Mouse (Mus musculus) heart, embryonic 15.5 days (tissue): ENCODE results near the gene Nap1l1. TPM values are rescaled to one million over a fixed set of nuclear protein-coding genes. Genes with fewer than 3 reads are reported as not detected.
A peak's percentile ranks its signal among the peaks of the same experiment; 100 is the strongest.
"Not testable (repeated sequence)": the region's sequence is repeated elsewhere in the genome, so short reads cannot be mapped to it uniquely, and the experiment has no call there.

ENCODE experiments used
- ATAC-seq: fragments of 200-750 bp; cut with Nextera tagmentation; replicated peaks from 2 replicates; pipeline ENCODE4 v1.8.0; 2017; ENCODE audit warnings: low read depth, moderate TSS enrichment; ENCODE audit not compliant: insufficient number of reproducible peaks, insufficient read depth, low FRiP score
- H3K27ac ChIP-seq: fragments of 300-500 bp; sonication (generic); 2 replicates; pipeline ENCODE4 v1.5.1; 2015; ENCODE audit warnings: mild to moderate bottlenecking, inconsistent platforms
- H3K27me3 ChIP-seq: fragments of 300-500 bp; sonication (generic); 2 replicates; pipeline ENCODE4 v1.6.1; 2015; ENCODE audit warnings: inconsistent platforms
- H3K36me3 ChIP-seq: fragments of 300-500 bp; sonication (generic); 2 replicates; pipeline ENCODE4 v1.6.1; 2015; ENCODE audit warnings: mild to moderate bottlenecking, inconsistent platforms
- H3K4me1 ChIP-seq: fragments of 300-500 bp; sonication (generic); replicated peaks from 2 replicates; pipeline ENCODE4 v1.6.1; 2015; ENCODE audit warnings: inconsistent platforms
- H3K4me2 ChIP-seq: fragments of 300-500 bp; sonication (generic); 2 replicates; pipeline ENCODE4 v1.6.1; 2015; ENCODE audit warnings: inconsistent platforms, mild to moderate bottlenecking, moderate library complexity
- H3K4me3 ChIP-seq: fragments of 300-500 bp; sonication (generic); 2 replicates; pipeline ENCODE4 v1.5.1; 2015; ENCODE audit warnings: mild to moderate bottlenecking, inconsistent platforms
- H3K9ac ChIP-seq: fragments of 300-500 bp; sonication (generic); 2 replicates; pipeline ENCODE4 v1.6.1; 2015; ENCODE audit warnings: mild to moderate bottlenecking, inconsistent platforms
- H3K9me3 ChIP-seq: fragments of 300-500 bp; sonication (generic); replicated peaks from 2 replicates; pipeline ENCODE4 v1.6.1; 2016; ENCODE audit warnings: inconsistent platforms
- whole genome bisulfite sequencing: fragments of 180-500 bp; shearing (Covaris S2); methylation state at CpG from one replicate; pipeline ENCODE4 v1.1.7; 2015; ENCODE audit warnings: mixed read lengths; 5-methylcytosine and 5-hydroxymethylcytosine counted together
- polyA plus RNA-seq: library from polyadenylated mRNA; unstranded; fragments of >200 nt; fragmentation: Nextera tagmentation; extraction: Ambion mirVana; gene quantifications from 2 replicates; pipeline ENCODE4 v1.2.1, GENCODE M21; 2015

Nap1l1 gene
- polyA plus RNA-seq, 1 experiment from 2014 or later = 110 TPM

GRCm38 (mm10) chr10:111484079-111484478 is 11.1 kb downstream of the Nap1l1 start:
- H3K27ac ChIP-seq = no peak overlapping the region
- 61% methylated on average over 5 of the region's 5 CpGs for WGBS
- ATAC-seq = no peak
- H3K4me1 ChIP-seq = 0 out of 2 replicates have a peak, but pooled peaks cover 9% of the 10 kb centered on the region
- H3K36me3 ChIP-seq = peaks cover 56% of the 10 kb centered on the region
- no peak overlapping the region for H3K4me2 ChIP-seq
- H3K27me3 ChIP-seq = no peaks in the 10 kb centered on the region
- no peaks in the 10 kb centered on the region for H3K9me3 ChIP-seq
- no peak overlapping the region for H3K4me3 ChIP-seq
- no peak overlapping the region for H3K9ac ChIP-seq

- ATAC-seq = no peak
- Histone ChIP-seq H3K27me3 (no peaks in the 10 kb centered on the region), H3K36me3 (peaks cover 67% of the 10 kb centered on the region), H3K4me3 (no peak overlapping the region), H3K9ac (no peak overlapping the region), H3K9me3 (no peaks in the 10 kb centered on the region), H3K4me2 (no peak overlapping the region), H3K4me1 (0 out of 2 replicates have a peak, but pooled peaks cover 6% of the 10 kb centered on the region), H3K27ac (no peak overlapping the region)
- WGBS = 80% methylated on average over 2 of the region's 2 CpGs
Observed at GRCm38 (mm10) chr10:111488793-111489192, 15.8 kb downstream of the Nap1l1 start.

GRCm38 (mm10) chr10:111490079-111490478 is 17.1 kb downstream of the Nap1l1 start:
- H3K9ac ChIP-seq, H3K4me2 ChIP-seq, H3K4me1 ChIP-seq, ATAC-seq, H3K4me3 ChIP-seq, H3K27ac ChIP-seq, H3K27me3 ChIP-seq, H3K9me3 ChIP-seq: not testable (repeated sequence)
- 82% methylated on average over 4 of the region's 4 CpGs for WGBS
- peaks cover 71% of the 10 kb centered on the region for H3K36me3 ChIP-seq

GRCm38 (mm10) chr10:111495888-111496287 is 22.9 kb downstream of the Nap1l1 start:
- Histone ChIP-seq H3K4me2 (no peak overlapping the region), H3K36me3 (peaks cover 51% of the 10 kb centered on the region), H3K27ac (no peak overlapping the region), H3K9me3 (no peaks in the 10 kb centered on the region), H3K27me3 (no peaks in the 10 kb centered on the region), H3K4me3 (no peak overlapping the region), H3K4me1 (no peaks in the 10 kb centered on the region), H3K9ac (no peak overlapping the region)
- WGBS = 84% methylated on average over 7 of the region's 7 CpGs
- ATAC-seq = no peak

GRCm38 (mm10) chr10:111499892-111500291 is 26.9 kb downstream of the Nap1l1 start:
- H3K27ac ChIP-seq = no peak overlapping the region
- no peaks in the 10 kb centered on the region for H3K27me3 ChIP-seq
- WGBS = 73% methylated on average over 6 of the region's 6 CpGs
- H3K36me3 ChIP-seq = peaks cover 21% of the 10 kb centered on the region
- H3K4me1 ChIP-seq = peaks cover 16% of the 10 kb centered on the region
- ATAC-seq = no peak
- no peak overlapping the region for H3K4me2 ChIP-seq
- H3K4me3 ChIP-seq = no peak overlapping the region
- H3K9ac ChIP-seq = no peak overlapping the region
- no peaks in the 10 kb centered on the region for H3K9me3 ChIP-seq

- no peak overlapping the region for H3K9ac ChIP-seq
Observed at GRCm38 (mm10) chr10:111503071-111503470, 30.0 kb downstream of the Nap1l1 start.

GRCm38 (mm10) chr10:111503716-111504115 is 30.7 kb downstream of the Nap1l1 start:
- Histone ChIP-seq H3K27ac (peak overlapping the region; percentile 12; the same call in 1 of the 2 replicates), H3K4me1 (peaks cover 28% of the 10 kb centered on the region), H3K4me2 (peak overlapping the region; percentile 27; the same call in 1 of the 2 replicates), H3K36me3 (no peaks in the 10 kb centered on the region), H3K4me3 (no peak overlapping the region), H3K27me3 (no peaks in the 10 kb centered on the region), H3K9me3 (no peaks in the 10 kb centered on the region), H3K9ac (no peak overlapping the region)
- no peak for ATAC-seq
- 16% methylated on average over 10 of the region's 10 CpGs for WGBS

More at GRCm38 (mm10) chr10:111503071-111503470, 30.0 kb downstream of the Nap1l1 start:
- Histone ChIP-seq H3K4me2 (no peak overlapping the region), H3K4me3 (no peak overlapping the region), H3K4me1 (peaks cover 27% of the 10 kb centered on the region), H3K36me3 (peaks cover 5% of the 10 kb centered on the region), H3K9me3 (no peaks in the 10 kb centered on the region), H3K27me3 (no peaks in the 10 kb centered on the region), H3K27ac (0 out of 2 replicates have a peak overlapping the region, but pooled peaks have one; percentile 12)
- ATAC-seq = no peak
- WGBS = 0% methylated on average over 3 of the region's 3 CpGs

GRCm38 (mm10) chr10:111504606-111505005 is 31.6 kb downstream of the Nap1l1 start:
- no peak overlapping the region for H3K4me2 ChIP-seq
- peaks cover 36% of the 10 kb centered on the region for H3K4me1 ChIP-seq
- H3K27me3 ChIP-seq = no peaks in the 10 kb centered on the region
- H3K36me3 ChIP-seq = no peaks in the 10 kb centered on the region
- no peak overlapping the region for H3K27ac ChIP-seq
- 47% methylated on average over 1 of the region's 1 CpGs for WGBS
- ATAC-seq = no peak
- H3K4me3 ChIP-seq = no peak overlapping the region
- no peak overlapping the region for H3K9ac ChIP-seq
- no peaks in the 10 kb centered on the region for H3K9me3 ChIP-seq

- Histone ChIP-seq H3K4me1 (peaks cover 36% of the 10 kb centered on the region), H3K27me3 (no peaks in the 10 kb centered on the region), H3K27ac (peak overlapping the region; percentile 85), H3K9ac (peak overlapping the region; percentile 68; the same call in 1 of the 2 replicates), H3K4me3 (peak overlapping the region; percentile 77), H3K4me2 (peak overlapping the region; percentile 88), H3K9me3 (no peaks in the 10 kb centered on the region), H3K36me3 (no peaks in the 10 kb centered on the region)
- WGBS = 58% methylated on average over 7 of the region's 7 CpGs
- ATAC-seq = no peak
Observed at GRCm38 (mm10) chr10:111505406-111505805, 32.4 kb downstream of the Nap1l1 start.

GRCm38 (mm10) chr10:111506101-111506925 is 33.3 kb downstream of the Nap1l1 start, which contains the start of gene Phlda1:
Gene Phlda1, plus strand, starts transcription at chr10:111506286.
- Histone ChIP-seq H3K4me3 (peak within 1 kb of the TSS; percentile 77), H3K36me3 (no peaks in the 10 kb centered on the region), H3K27ac (peak within 1 kb of the TSS; percentile 94), H3K9me3 (no peaks in the 10 kb centered on the region), H3K4me1 (peaks cover 39% of the 10 kb centered on the region), H3K4me2 (peak within 1 kb of the TSS; percentile 88), H3K9ac (peak within 1 kb of the TSS; percentile 85), H3K27me3 (no peaks in the 10 kb centered on the region)
- WGBS = under 1% methylated on average over 91 of the region's 94 CpGs
- peak; percentile 92 for ATAC-seq

- peak; percentile 12 for ATAC-seq
- H3K9ac ChIP-seq = peak overlapping the region; percentile 85
- no peaks in the 10 kb centered on the region for H3K36me3 ChIP-seq
- peak overlapping the region; percentile 77 for H3K4me3 ChIP-seq
- peak overlapping the region; percentile 94 for H3K27ac ChIP-seq
- under 1% methylated on average over 22 of the region's 23 CpGs for WGBS
- no peaks in the 10 kb centered on the region for H3K27me3 ChIP-seq
- no peaks in the 10 kb centered on the region for H3K9me3 ChIP-seq
- H3K4me1 ChIP-seq = peaks cover 44% of the 10 kb centered on the region
- peak overlapping the region; percentile 88 for H3K4me2 ChIP-seq
Observed at GRCm38 (mm10) chr10:111506926-111507459, 34.0 kb downstream of the Nap1l1 start.
